Mouse (Mus musculus): ENCODE measurements around the gene Myoz2. TPM values are rescaled to one million over a fixed set of nuclear protein-coding genes. Genes with fewer than 3 reads are reported as not detected.

The Myoz2 gene
- total and polyA plus RNA-seq, 3 experiments, result not detected

- Histone ChIP-seq H3K9ac (ENCODE audit: control insufficient read depth, low read depth, low read length, poor library complexity, severe bottlenecking) (no peak overlapping the region), H3K9me3 (replicated peaks; ENCODE audit: insufficient read depth, low read length) (no peaks in the 10 kb centered on the region), H3K4me3 (ENCODE audit: control insufficient read depth in 1 of 2, insufficient read depth in 1 of 2, low read depth in 2 of 2, low read length in 2 of 2) (no peak overlapping the region), H3K4me1 (ENCODE audit: control insufficient read depth in 1 of 2, insufficient read depth in 2 of 2, low read length in 2 of 2) (no peaks in the 10 kb centered on the region), H3K36me3 (ENCODE audit: control insufficient read depth in 1 of 2, insufficient read depth in 2 of 2, low read length in 2 of 2) (no peaks in the 10 kb centered on the region), H3K79me2 (ENCODE audit: control insufficient read depth, insufficient read depth, low read length, poor library complexity) (no peaks in the 10 kb centered on the region), H3K27me3 (ENCODE audit: control insufficient read depth in 1 of 2, insufficient read depth in 2 of 2, low read length in 2 of 2) (no peaks in the 10 kb centered on the region; a peak in 1 of 4 replicates), H3K27ac (ENCODE audit: control insufficient read depth, low read depth, low read length) (no peak overlapping the region)
- no peak for DNase-seq (ENCODE audit: low read depth, low spot score)
- TF ChIP-seq RCOR1 (IDR thresholded peaks at IDR 0.05; ENCODE audit: low read depth, low read length) (no peak), TBP (IDR thresholded peaks at IDR 0.05; ENCODE audit: low read depth, low read length) (no peak), GABPA (IDR thresholded peaks at IDR 0.05; ENCODE audit: low read depth, low read length) (no peak), HCFC1 (IDR thresholded peaks at IDR 0.05; ENCODE audit: low read depth, low read length) (no peak), CHD1 (IDR thresholded peaks at IDR 0.05; ENCODE audit: low read depth, low read length) (no peak), ZNF384 (IDR thresholded peaks at IDR 0.05; ENCODE audit: low read depth, low read length) (no peak), MXI1 (IDR thresholded peaks at IDR 0.05; ENCODE audit: low read depth, low read length) (no peak), MAX (IDR thresholded peaks at IDR 0.05; ENCODE audit: low read length) (no peak), UBTF (IDR thresholded peaks at IDR 0.05; ENCODE audit: borderline replicate concordance, insufficient read depth, low read depth, low read length) (no peak), ZC3H11A (IDR thresholded peaks at IDR 0.05; ENCODE audit: low read depth, low read length) (no peak), SMC3 (IDR thresholded peaks at IDR 0.05; ENCODE audit: low read depth, low read length) (no peak), USF1 (IDR thresholded peaks at IDR 0.05; ENCODE audit: low read depth, low read length) (no peak), BHLHE40 (IDR thresholded peaks at IDR 0.05; ENCODE audit: borderline replicate concordance, low read depth, low read length) (no peak), EP300 (IDR thresholded peaks at IDR 0.05; ENCODE audit: low read depth in 1 of 2, low read length in 2 of 2) (no peak), RAD21 (IDR thresholded peaks at IDR 0.05; ENCODE audit: low read depth, low read length) (no peak)
These were observed 30.7 kb upstream of the Myoz2 start for GRCm38 (mm10) chr3:123065466-123065865.

- no peaks in the 10 kb centered on the region for H3K9me3 ChIP-seq (replicated peaks; ENCODE audit: insufficient read depth, low read length)
- no peak for TF ChIP-seq ZMIZ1 (IDR thresholded peaks at IDR 0.05; ENCODE audit: low read depth, low read length)
- no peak for TF ChIP-seq MAZ (IDR thresholded peaks at IDR 0.05; ENCODE audit: low read depth, low read length)
- no peak for TF ChIP-seq UBTF (IDR thresholded peaks at IDR 0.05; ENCODE audit: borderline replicate concordance, insufficient read depth, low read depth, low read length)
- TF ChIP-seq MAFK (IDR thresholded peaks at IDR 0.05; ENCODE audit: borderline replicate concordance, low read depth, low read length), result no peak
- TF ChIP-seq TBP (IDR thresholded peaks at IDR 0.05; ENCODE audit: low read depth, low read length), result no peak
- no peak for TF ChIP-seq EP300 (IDR thresholded peaks at IDR 0.05; ENCODE audit: low read depth in 1 of 2, low read length in 2 of 2)
- no peak for TF ChIP-seq BHLHE40 (IDR thresholded peaks at IDR 0.05; ENCODE audit: borderline replicate concordance, low read depth, low read length)
- no peak for TF ChIP-seq SIN3A (IDR thresholded peaks at IDR 0.05; ENCODE audit: low read length)
- TF ChIP-seq GABPA (IDR thresholded peaks at IDR 0.05; ENCODE audit: low read depth, low read length), result no peak
- no peak for TF ChIP-seq MXI1 (IDR thresholded peaks at IDR 0.05; ENCODE audit: low read depth, low read length)
- TF ChIP-seq MYC (IDR thresholded peaks at IDR 0.05; ENCODE audit: low read depth, low read length), result no peak
- no peak for TF ChIP-seq MEF2A (IDR thresholded peaks at IDR 0.05; ENCODE audit: extremely low read depth, insufficient replicate concordance, low read depth, low read length, poor library complexity, severe bottlenecking)
- TF ChIP-seq CHD2 (IDR thresholded peaks at IDR 0.05; ENCODE audit: low read length), result no peak
- TF ChIP-seq ZC3H11A (IDR thresholded peaks at IDR 0.05; ENCODE audit: low read depth, low read length), result no peak
- no peak for TF ChIP-seq MAX (IDR thresholded peaks at IDR 0.05; ENCODE audit: low read length)
- no peak for TF ChIP-seq CHD1 (IDR thresholded peaks at IDR 0.05; ENCODE audit: low read depth, low read length)
- TF ChIP-seq JUND (IDR thresholded peaks at IDR 0.05; ENCODE audit: low read depth, low read length), result no peak
- TF ChIP-seq TCF12 (IDR thresholded peaks at IDR 0.05; ENCODE audit: low read depth, low read length), result no peak
- H3K4me1 ChIP-seq (ENCODE audit: control insufficient read depth in 1 of 2, insufficient read depth in 2 of 2, low read length in 2 of 2), result no peaks in the 10 kb centered on the region
- H3K36me3 ChIP-seq (ENCODE audit: control insufficient read depth in 1 of 2, insufficient read depth in 2 of 2, low read length in 2 of 2), result no peaks in the 10 kb centered on the region
- H3K27ac ChIP-seq (ENCODE audit: control insufficient read depth, low read depth, low read length), result no peak overlapping the region
- no peak overlapping the region for H3K4me3 ChIP-seq (ENCODE audit: control insufficient read depth in 1 of 2, insufficient read depth in 1 of 2, low read depth in 2 of 2, low read length in 2 of 2)
- no peaks in the 10 kb centered on the region; a peak in 1 of 4 replicates for H3K27me3 ChIP-seq (ENCODE audit: control insufficient read depth in 1 of 2, insufficient read depth in 2 of 2, low read length in 2 of 2)
- H3K79me2 ChIP-seq (ENCODE audit: control insufficient read depth, insufficient read depth, low read length, poor library complexity), result no peaks in the 10 kb centered on the region
- no peak for DNase-seq (ENCODE audit: low read depth, low spot score)
- H3K9ac ChIP-seq (ENCODE audit: control insufficient read depth, low read depth, low read length, poor library complexity, severe bottlenecking), result no peak overlapping the region
These were observed 29.4 kb upstream of the Myoz2 start for GRCm38 (mm10) chr3:123064186-123064585.

Measured in MEL (cell line).